Mouse (Mus musculus): ENCODE data around the gene Prr19. TPM values are rescaled to one million over a fixed set of nuclear protein-coding genes. Genes with fewer than 3 reads are reported as not detected.
A peak's percentile ranks its signal among the peaks of the same experiment; 100 is the strongest.

Prr19 gene
- polyA plus RNA-seq, 2 experiments: 0.44 to 1.1 TPM

DNA sequence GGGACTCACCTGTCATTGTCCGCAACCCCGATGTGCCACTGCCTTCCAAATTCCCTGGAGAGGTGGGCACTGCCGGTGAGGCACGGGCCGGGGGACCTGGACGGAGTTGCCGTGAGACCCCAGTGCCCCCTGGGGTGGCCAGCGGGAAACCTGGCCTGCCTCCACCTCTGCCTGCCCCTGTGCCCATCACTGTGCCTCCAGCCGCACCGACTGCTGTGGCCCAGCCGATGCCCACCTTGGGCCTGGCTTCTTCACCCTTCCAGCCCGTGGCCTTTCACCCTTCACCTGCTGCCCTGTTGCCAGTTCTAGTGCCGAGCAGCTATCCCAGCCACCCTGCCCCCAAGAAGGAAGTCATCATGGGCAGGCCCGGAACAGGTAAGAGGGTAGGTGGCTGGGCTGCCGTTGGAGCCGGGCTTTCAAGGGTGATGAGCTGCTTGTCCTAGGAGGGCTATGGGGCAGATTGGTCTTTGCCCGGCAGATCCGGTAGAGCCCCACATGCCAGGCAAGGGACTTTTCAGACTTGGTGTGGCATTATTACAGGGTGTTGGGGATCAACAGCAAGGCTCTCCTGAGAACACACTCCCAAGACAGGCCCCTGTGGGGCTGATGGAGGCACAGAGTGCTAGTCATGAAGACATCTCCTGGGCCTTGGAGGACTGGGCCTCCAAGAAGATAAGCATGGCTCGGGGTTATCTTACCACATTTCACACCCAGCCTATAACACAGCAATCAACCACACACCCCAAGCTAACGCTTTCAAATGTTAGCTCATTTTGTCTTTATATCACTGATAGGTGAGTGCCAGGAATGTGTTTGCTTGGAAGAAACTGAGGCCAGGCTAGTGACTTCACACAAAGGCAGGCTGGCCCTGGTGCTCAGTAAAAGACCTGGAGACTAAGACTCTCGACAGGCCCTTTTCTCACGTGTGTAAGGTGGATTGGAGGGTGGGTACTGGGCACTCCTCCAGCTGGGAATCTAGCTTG is 27.7 kb upstream of the Prr19 start:
- H3K27ac ChIP-seq (replicated peaks; ENCODE audit: low read depth, low read length): no peak overlapping the region
- H3K9ac ChIP-seq (ENCODE audit: low read depth, low read length, severe bottlenecking): no peak overlapping the region
- no peak overlapping the region for H3K4me2 ChIP-seq (replicated peaks; ENCODE audit: low read depth, low read length, severe bottlenecking)
- H3K4me3 ChIP-seq (replicated peaks; ENCODE audit: low read length): no peak overlapping the region
- H3K36me3 ChIP-seq (ENCODE audit: control insufficient read depth, insufficient read depth, low read length): peaks cover 42% of the 10 kb centered on the region
- peaks cover 41% of the 10 kb centered on the region for H3K4me1 ChIP-seq (ENCODE audit: control insufficient read depth, insufficient read depth, low read length)
- DNase-seq (ENCODE audit: low spot score): no peak
- no peaks in the 10 kb centered on the region for H3K9me3 ChIP-seq (ENCODE audit: control insufficient read depth, low read length)
- TF ChIP-seq POLR2A (IDR thresholded peaks at IDR 0.05; ENCODE audit: borderline replicate concordance, extremely low read depth, insufficient read depth, insufficient read length): no peak
- H3K27me3 ChIP-seq (ENCODE audit: control insufficient read depth, insufficient read depth, low read length): no peaks in the 10 kb centered on the region
- 89% methylated on average over 18 of the region's 22 CpGs for WGBS
- ATAC-seq (ENCODE audit: low FRiP score, low read depth): no peak

DNA sequence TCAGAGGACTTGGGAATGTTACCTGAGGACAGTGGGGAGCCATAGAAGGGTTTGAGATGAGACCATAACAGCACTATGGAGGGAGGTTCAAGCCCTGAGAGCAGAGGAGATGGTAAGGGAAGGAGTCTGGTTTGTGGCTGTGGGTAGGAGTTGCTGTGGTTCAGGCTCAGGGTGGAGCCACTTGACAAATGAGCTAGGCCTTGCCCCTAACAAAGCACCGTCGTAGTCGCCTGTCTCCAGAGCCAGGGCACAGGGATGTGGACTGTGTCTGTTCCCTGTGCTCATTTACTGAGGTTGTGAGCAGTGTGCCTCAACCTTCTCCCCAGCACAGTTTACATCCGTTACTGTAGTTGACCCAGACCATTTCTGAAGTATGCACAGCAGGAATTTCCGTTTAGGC is 26.6 kb upstream of the Prr19 start:
- Histone ChIP-seq H3K9me3 (ENCODE audit: control insufficient read depth, low read length) (no peaks in the 10 kb centered on the region), H3K9ac (ENCODE audit: low read depth, low read length, severe bottlenecking) (0 out of 2 replicates have a peak overlapping the region, but pooled peaks have one; percentile 25), H3K4me1 (ENCODE audit: control insufficient read depth, insufficient read depth, low read length) (peaks cover 34% of the 10 kb centered on the region), H3K4me3 (replicated peaks; ENCODE audit: low read length) (no peak overlapping the region), H3K27ac (replicated peaks; ENCODE audit: low read depth, low read length) (no peak overlapping the region), H3K27me3 (ENCODE audit: control insufficient read depth, insufficient read depth, low read length) (no peaks in the 10 kb centered on the region), H3K4me2 (replicated peaks; ENCODE audit: low read depth, low read length, severe bottlenecking) (no peak overlapping the region), H3K36me3 (ENCODE audit: control insufficient read depth, insufficient read depth, low read length) (peaks cover 42% of the 10 kb centered on the region)
- DNase-seq (ENCODE audit: low spot score) (no peak), ATAC-seq (ENCODE audit: low FRiP score, low read depth) (no peak)
- WGBS: 45% methylated on average over 5 of the region's 5 CpGs
- no peak for TF ChIP-seq POLR2A (IDR thresholded peaks at IDR 0.05; ENCODE audit: borderline replicate concordance, extremely low read depth, insufficient read depth, insufficient read length)

DNA sequence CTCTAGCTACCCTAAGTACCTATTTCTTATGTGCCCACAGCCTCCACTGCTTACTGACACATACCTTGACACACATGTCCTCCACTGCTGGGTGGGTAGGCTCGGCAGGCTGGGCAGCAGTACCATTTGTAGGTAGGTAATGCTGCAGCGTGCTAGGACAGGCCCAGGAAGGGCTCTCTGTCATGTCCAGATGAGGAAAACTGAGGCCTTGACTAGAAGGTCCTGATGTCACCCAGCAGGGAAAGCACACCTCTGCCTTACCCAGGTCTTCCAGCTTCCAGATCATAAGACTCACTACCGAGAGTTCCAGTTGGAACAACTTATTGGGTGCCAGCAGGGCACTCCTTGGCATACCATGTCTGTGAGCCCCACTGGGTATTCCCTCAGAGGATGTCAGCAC is 26.2 kb upstream of the Prr19 start:
- H3K4me1 ChIP-seq (ENCODE audit: control insufficient read depth, insufficient read depth, low read length): peaks cover 32% of the 10 kb centered on the region
- WGBS: 73% methylated on average over 3 of the region's 3 CpGs

DNA sequence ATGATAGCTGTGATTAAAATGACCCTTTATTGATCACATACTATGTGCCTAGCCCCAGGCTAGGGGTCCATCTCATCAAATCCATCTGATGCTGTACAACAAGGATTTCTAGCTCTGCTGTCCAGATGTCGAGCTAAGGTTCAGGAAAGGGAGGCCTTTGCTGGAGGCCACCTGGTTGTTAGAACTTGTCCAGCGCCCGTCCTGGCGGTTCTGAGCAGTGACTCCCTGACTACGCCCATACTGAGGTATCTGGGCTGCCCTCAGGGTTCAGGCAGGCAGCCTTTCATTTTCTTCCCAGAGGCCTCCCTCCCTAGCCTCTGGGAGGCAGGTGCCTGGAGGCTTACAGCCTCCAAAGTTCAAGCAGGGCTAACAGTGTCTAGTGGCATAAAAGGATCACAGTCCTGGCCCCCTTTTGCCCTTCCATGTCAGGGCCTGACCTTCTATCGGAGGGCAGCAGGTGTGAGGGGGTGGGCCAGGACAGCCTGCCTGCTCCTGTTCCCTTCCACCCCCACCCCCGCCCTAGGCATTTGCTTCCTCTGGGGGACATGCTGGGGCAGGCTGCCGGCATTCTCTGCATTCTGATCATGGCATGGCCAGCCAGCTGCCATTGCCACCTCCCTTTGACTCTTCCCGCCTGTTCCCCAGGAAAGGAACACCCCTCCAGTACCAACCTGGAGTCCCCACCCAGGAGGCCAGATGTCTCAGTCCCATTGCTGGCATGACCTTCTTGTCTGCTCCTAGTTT is 25.5 kb upstream of the Prr19 start:
- no peak overlapping the region for H3K27ac ChIP-seq (replicated peaks; ENCODE audit: low read depth, low read length)
- 44% methylated on average over 9 of the region's 9 CpGs for WGBS
- H3K4me2 ChIP-seq (replicated peaks; ENCODE audit: low read depth, low read length, severe bottlenecking): peak overlapping the region; percentile 17; the same call in 1 of the 2 replicates
- 0 out of 2 replicates have a peak overlapping the region, but pooled peaks have one; percentile 12 for H3K9ac ChIP-seq (ENCODE audit: low read depth, low read length, severe bottlenecking)
- no peak for ATAC-seq (ENCODE audit: low FRiP score, low read depth)
- H3K36me3 ChIP-seq (ENCODE audit: control insufficient read depth, insufficient read depth, low read length): peaks cover 42% of the 10 kb centered on the region
- H3K9me3 ChIP-seq (ENCODE audit: control insufficient read depth, low read length): no peaks in the 10 kb centered on the region
- no peaks in the 10 kb centered on the region for H3K27me3 ChIP-seq (ENCODE audit: control insufficient read depth, insufficient read depth, low read length)
- 0 out of 2 replicates have a peak overlapping the region, but pooled peaks have one; percentile 2 for H3K4me3 ChIP-seq (replicated peaks; ENCODE audit: low read length)
- peaks cover 34% of the 10 kb centered on the region for H3K4me1 ChIP-seq (ENCODE audit: control insufficient read depth, insufficient read depth, low read length)
- TF ChIP-seq POLR2A (IDR thresholded peaks at IDR 0.05; ENCODE audit: borderline replicate concordance, extremely low read depth, insufficient read depth, insufficient read length): no peak
- DNase-seq (ENCODE audit: low spot score): no peak

More for the DNA sequence above, 26.2 kb upstream of the Prr19 start:
- Histone ChIP-seq H3K36me3 (ENCODE audit: control insufficient read depth, insufficient read depth, low read length) (peaks cover 42% of the 10 kb centered on the region), H3K9me3 (ENCODE audit: control insufficient read depth, low read length) (no peaks in the 10 kb centered on the region), H3K4me2 (replicated peaks; ENCODE audit: low read depth, low read length, severe bottlenecking) (no peak overlapping the region), H3K9ac (ENCODE audit: low read depth, low read length, severe bottlenecking) (no peak overlapping the region), H3K27me3 (ENCODE audit: control insufficient read depth, insufficient read depth, low read length) (no peaks in the 10 kb centered on the region), H3K4me3 (replicated peaks; ENCODE audit: low read length) (no peak overlapping the region), H3K27ac (replicated peaks; ENCODE audit: low read depth, low read length) (no peak overlapping the region)
- DNase-seq (ENCODE audit: low spot score): no peak
- no peak for ATAC-seq (ENCODE audit: low FRiP score, low read depth)
- no peak for TF ChIP-seq POLR2A (IDR thresholded peaks at IDR 0.05; ENCODE audit: borderline replicate concordance, extremely low read depth, insufficient read depth, insufficient read length)

DNA sequence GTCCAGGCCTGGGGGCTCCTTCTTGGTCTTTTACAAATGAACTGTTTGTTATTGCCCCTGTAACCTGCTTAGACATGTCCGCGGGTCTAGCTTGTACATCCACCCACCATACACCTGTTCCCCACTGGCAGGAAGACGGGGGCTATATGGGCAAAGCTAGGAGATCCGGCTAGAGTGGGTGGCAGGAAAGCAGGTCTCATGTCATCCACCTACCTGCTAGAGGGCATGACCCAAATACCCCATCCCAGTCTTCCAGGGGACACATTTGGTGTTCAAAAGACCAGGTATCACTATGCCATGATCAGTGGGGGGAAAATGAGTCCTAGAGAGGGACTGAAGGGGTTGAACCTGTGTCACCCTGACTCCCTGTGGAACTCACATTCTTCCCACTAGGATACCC is 23.8 kb upstream of the Prr19 start:
- Histone ChIP-seq H3K27me3 (ENCODE audit: control insufficient read depth, insufficient read depth, low read length) (no peaks in the 10 kb centered on the region), H3K36me3 (ENCODE audit: control insufficient read depth, insufficient read depth, low read length) (peaks cover 29% of the 10 kb centered on the region), H3K9me3 (ENCODE audit: control insufficient read depth, low read length) (no peaks in the 10 kb centered on the region), H3K4me3 (replicated peaks; ENCODE audit: low read length) (peak overlapping the region; percentile 62), H3K27ac (replicated peaks; ENCODE audit: low read depth, low read length) (peak overlapping the region; percentile 99), H3K4me1 (ENCODE audit: control insufficient read depth, insufficient read depth, low read length) (peaks cover 44% of the 10 kb centered on the region), H3K4me2 (replicated peaks; ENCODE audit: low read depth, low read length, severe bottlenecking) (peak overlapping the region; percentile 97), H3K9ac (ENCODE audit: low read depth, low read length, severe bottlenecking) (peak overlapping the region; percentile 71; the same call in 1 of the 2 replicates)
- ATAC-seq (ENCODE audit: low FRiP score, low read depth): no peak
- no peak for DNase-seq (ENCODE audit: low spot score)
- TF ChIP-seq POLR2A (IDR thresholded peaks at IDR 0.05; ENCODE audit: borderline replicate concordance, extremely low read depth, insufficient read depth, insufficient read length): no peak
- 75% methylated on average over 4 of the region's 4 CpGs for WGBS

Measured in limb, embryonic 14.5 days (tissue).